Mouse (Mus musculus) right cerebral cortex, postnatal 36 days (tissue): Measurements from ENCODE around the gene Brox.
"Not testable (repeated sequence)": the region's sequence is repeated elsewhere in the genome, so short reads cannot be mapped to it uniquely, and the experiment has no call there.

Experiments used
- DNase-seq, 2 experiments: peaks; one replicate each; pipeline ENCODE4 v3.0.0; 2022; ENCODE audit warnings: low spot score in 2 of 2, mixed read lengths in 1 of 2

Gene Brox

DNA sequence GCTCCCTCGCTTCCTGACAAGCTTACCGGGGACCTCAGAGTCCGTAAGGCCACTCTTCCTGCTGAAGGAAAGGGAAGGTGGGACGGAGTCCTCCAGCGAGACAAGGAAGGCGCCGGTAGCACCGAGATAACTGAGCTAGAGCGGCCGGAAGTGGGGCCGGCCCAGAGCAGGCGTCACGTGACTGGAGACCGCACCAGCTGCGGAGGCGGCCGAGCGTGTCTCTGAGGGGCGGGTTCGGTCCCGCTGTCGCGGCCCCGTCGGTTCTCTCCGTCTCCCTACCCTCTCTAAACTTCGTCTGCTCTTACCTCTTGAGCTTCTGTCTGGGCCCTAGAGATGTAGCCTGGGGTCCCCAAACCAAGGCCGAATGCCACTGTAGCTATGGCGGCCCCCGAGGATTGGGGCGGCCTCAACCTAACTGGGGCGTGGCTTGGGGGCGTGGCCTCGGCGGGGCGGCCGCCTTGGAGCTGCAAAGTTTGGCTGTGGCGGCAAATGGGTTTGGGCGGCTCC lies at the start of gene Brox:
Gene Brox (minus strand): TSS at position 393 of the 507 bp plus-strand sequence.
- peak; percentile 86 to 90 for DNase-seq

- no peak for DNase-seq
Observed at GRCm38 (mm10) chr1:183345817-183346195, 48.7 kb upstream of the Brox start.

GRCm38 (mm10) chr1:183344886-183345816 lies 48.1 kb upstream of the Brox start:
- DNase-seq, result peak; percentile 83

DNA sequence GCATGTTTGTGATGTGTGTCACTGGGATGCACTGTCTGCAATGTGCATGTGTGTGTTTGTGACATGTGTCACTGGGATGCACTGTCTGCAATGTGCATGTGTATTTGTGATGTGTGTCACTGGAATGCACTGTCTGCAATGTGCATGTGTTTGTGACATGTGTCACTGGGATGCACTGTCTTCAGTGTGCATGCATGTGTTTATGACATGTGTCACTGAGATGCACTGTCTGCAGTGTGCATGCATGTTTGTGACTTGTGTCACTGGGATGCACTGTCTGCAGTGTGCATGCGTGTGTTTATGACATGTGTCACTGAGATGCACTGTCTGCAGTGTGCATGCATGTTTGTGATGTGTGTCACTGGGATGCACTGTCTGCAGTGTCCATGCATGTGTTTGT lies 45.8 kb upstream of the Brox start:
- not testable (repeated sequence) for DNase-seq

DNA sequence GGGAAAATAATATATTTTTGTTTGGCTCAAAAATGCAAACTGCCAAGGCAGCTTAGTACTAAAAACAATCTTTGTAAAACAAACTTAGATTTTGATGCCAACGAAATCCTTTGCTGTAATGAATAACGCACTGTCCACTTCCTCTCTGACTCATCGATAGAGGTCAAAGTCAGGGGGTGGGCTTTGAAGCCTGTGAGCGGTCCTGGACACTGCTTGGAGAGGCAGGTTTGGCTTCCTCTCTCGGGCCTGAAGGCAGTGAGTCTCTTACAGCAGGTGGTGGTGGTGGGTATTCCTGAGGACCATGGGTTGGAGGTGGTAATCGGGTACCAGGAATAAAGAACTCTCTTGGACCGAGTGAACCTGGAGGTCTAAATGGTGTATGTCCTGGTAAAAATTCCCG lies 30.1 kb upstream of the Brox start:
- no peak for DNase-seq

- DNase-seq, result no peak
Observed at GRCm38 (mm10) chr1:183324433-183324832, 27.4 kb upstream of the Brox start.

DNA sequence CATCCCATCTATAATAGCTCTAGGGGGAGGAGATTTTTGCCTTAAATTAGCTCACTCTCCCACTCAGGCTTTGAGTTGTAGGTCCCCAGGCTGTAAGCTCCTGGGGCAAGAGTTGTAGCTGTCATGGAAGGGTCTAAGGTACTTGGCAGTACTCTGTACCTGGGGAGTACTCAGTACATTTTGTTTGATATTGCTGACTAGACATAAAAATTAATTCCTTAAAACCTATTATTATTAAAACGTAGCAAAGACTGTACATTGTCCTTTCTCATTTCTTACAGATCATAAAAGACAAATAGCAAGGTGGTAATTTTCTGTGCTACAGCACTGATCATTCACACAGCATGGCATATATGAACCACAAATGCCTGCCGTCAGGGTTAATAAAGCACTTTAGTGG lies 26.9 kb upstream of the Brox start:
- DNase-seq, result no peak

DNA sequence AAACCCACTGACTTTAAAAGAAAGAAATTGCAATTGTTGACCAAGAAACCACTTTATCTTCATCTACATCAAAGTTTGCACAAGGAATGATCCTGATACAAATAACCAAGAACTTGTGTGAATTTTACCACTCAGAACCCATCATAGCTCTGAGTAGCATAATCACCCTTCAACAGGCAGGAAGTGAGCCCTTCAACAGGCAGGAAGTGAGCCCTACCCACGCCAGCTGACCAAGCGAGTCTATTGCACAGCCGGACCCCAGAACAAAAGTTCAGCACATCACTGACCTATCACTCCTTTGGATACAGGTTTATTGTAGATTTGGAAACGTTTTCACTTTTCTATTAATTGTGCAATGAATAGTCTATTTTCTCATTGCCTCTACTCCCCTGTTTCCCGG lies 25.4 kb upstream of the Brox start:
- not testable (repeated sequence) for DNase-seq

GRCm38 (mm10) chr1:183320708-183321107 lies 23.6 kb upstream of the Brox start:
- no peak for DNase-seq

- DNase-seq, result no peak
Observed at GRCm38 (mm10) chr1:183315783-183316182, 18.7 kb upstream of the Brox start.

DNA sequence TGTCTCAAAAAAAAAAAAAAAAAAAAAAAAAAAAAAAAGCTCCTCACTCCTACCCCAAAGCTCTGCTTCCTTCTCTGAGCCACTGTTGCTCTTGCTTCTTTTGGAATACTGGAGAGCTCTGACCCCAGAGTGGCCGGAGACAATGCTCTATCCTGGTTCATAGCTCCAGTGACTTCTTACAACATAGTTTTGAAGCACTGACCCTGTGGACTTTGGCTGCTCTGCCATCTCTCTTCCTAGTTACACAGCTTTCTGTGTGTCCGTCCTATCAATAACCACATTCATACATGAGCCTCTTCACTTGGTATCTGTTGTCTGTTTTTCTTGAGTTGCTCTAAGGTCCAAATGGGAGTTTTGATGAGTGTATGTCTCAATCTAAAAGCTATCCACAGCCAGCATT lies 15.0 kb upstream of the Brox start:
- no peak for DNase-seq

DNA sequence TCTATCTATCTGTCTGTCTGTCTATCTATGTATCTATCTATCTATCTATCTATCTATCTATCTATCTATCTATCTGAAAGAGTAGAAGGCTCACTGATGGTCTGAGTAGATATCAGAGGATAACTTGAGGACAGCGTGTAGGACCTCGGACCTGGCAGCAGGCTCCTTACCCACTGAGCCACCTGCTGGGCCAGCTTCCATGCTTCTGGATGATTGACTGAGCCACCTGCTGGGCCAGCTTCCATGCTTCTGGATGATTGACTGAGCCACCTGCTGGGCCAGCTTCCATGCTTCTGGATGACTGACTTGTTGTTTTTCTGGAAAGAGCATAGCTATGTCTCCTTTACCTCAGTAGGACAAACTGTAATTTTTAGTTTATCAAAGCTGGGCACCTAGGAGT lies 12.5 kb upstream of the Brox start:
- not testable (repeated sequence) for DNase-seq

GRCm38 (mm10) chr1:183308476-183308875 lies 11.4 kb upstream of the Brox start:
- DNase-seq, result no peak

DNA sequence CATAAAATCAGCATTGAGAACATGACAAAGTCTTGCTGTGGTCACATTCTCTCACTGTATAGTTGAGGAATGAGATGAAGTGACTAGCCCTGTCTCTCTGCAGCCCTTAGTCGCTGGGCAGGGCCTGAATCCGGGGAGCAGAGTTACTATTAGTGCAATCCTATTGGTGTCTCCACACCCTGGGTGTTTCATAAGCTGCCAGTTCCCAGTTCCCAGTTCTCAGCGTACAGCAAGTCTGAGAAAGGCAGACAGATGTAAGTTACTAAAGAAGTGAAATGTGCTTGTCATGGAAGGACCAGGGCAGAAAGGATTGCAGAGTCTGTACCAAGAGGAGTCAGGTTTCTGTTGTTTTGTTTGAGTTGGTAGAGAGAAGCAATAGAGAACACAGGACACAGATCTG lies 10.5 kb upstream of the Brox start:
- DNase-seq, result no peak

- DNase-seq, result peak; percentile 93 to 96
Observed at GRCm38 (mm10) chr1:183299161-183299560, 2.1 kb upstream of the Brox start.

GRCm38 (mm10) chr1:183297886-183298489 lies 919 bp upstream of the Brox start:
- DNase-seq, result peak; percentile 12 to 41

GRCm38 (mm10) chr1:183297473-183297885 lies 410 bp upstream of the Brox start:
- DNase-seq, result peak; percentile 26 to 43

- DNase-seq, result peak; percentile 16
Observed at GRCm38 (mm10) chr1:183296465-183296864, 604 bp downstream of the Brox start, which contains the start of gene Aida. Gene Aida, plus strand, starts transcription at chr1:183296590.

- no peak for DNase-seq
Observed at GRCm38 (mm10) chr1:183289576-183289975, 7.5 kb downstream of the Brox start.

- no peak for DNase-seq
Observed at GRCm38 (mm10) chr1:183288351-183288750, 8.7 kb downstream of the Brox start.

DNA sequence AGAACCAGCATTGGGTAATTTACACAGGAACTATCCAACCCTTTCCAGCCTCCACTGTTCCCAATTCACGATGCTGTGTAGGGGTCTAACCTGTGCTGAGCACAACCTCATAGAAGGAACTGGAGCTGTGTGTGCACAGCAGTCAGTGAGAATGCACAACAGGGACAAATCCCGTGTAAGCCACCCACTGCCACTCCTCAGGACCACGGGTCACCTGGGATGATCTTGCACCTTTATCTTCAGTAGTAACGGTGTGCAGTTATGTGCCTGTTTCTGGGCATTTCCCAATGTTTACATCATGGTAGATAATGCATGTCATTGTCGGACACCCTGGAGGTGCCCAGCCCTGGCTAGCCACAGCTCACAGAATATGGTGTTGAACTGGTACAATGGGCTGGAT lies 21.3 kb downstream of the Brox start:
- no peak for DNase-seq

DNA sequence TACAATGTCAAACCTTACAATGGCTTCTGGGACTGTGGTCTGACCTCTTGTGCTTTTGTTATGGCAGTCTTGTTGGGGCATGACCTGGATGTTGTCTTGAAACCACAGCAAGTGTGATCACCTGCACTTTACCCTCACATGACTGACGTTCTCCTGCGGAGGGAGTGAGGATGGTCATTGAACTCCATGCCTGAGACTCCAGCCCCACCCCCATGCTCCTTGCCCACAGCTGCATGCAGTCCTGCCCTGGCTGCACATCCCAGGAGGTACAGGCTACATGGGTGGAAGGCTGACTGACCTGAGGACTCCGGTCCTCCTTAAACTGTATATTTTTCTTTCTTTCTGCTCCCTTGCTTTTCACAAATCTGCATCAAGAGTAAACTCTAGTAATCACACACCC lies 22.7 kb downstream of the Brox start:
- DNase-seq, result no peak
